Mouse (Mus musculus): ENCODE measurements around the gene Actl6a. TPM values are rescaled to one million over a fixed set of nuclear protein-coding genes. Genes with fewer than 3 reads are reported as not detected.
A peak's percentile ranks its signal among the peaks of the same experiment; 100 is the strongest.
"Not testable (repeated sequence)": the region's sequence is repeated elsewhere in the genome, so short reads cannot be mapped to it uniquely, and the experiment has no call there.

The Actl6a gene
- polyA plus RNA-seq, 1 experiment from 2014 or later: 199 TPM

DNA sequence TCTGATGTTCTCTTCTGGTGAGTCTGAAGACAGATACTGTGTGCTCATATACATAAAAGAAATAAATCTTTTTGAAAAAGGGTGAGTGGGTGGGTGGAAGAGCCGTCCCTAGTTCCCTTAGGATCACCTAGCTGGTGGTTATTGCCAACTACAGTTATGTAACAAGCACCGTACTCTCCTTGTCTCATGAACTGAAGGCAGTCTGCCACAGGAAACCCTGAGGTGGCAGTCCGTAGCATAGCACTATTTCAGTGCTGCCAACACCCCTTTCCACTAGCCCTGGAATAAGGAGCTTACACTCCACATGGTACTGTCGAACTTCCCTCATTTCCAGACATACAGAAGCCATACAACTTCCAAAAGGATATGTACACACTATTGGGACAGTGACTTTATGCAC lies 21.8 kb downstream of the Actl6a start:
- Histone ChIP-seq H3K4me2 (no peak overlapping the region), H3K27me3 (ENCODE audit: insufficient read depth, low read length) (no peaks in the 10 kb centered on the region), H3K4me3 (ENCODE audit: low read depth, low read length) (no peak overlapping the region), H3K36me3 (ENCODE audit: insufficient read depth) (peaks cover 90% of the 10 kb centered on the region), H3K9me3 (ENCODE audit: low read depth, low read length) (no peaks in the 10 kb centered on the region), H3K4me1 (ENCODE audit: insufficient read depth) (no peaks in the 10 kb centered on the region), H3K9ac (no peak overlapping the region), H3K27ac (ENCODE audit: low read depth) (no peak overlapping the region)
- TF ChIP-seq CTCF (IDR thresholded peaks at IDR 0.05; ENCODE audit: low read depth): no peak
- ATAC-seq (ENCODE audit: insufficient read depth) (no peak), DNase-seq (no peak)
- WGBS: 82% methylated on average over 4 of the region's 4 CpGs

DNA sequence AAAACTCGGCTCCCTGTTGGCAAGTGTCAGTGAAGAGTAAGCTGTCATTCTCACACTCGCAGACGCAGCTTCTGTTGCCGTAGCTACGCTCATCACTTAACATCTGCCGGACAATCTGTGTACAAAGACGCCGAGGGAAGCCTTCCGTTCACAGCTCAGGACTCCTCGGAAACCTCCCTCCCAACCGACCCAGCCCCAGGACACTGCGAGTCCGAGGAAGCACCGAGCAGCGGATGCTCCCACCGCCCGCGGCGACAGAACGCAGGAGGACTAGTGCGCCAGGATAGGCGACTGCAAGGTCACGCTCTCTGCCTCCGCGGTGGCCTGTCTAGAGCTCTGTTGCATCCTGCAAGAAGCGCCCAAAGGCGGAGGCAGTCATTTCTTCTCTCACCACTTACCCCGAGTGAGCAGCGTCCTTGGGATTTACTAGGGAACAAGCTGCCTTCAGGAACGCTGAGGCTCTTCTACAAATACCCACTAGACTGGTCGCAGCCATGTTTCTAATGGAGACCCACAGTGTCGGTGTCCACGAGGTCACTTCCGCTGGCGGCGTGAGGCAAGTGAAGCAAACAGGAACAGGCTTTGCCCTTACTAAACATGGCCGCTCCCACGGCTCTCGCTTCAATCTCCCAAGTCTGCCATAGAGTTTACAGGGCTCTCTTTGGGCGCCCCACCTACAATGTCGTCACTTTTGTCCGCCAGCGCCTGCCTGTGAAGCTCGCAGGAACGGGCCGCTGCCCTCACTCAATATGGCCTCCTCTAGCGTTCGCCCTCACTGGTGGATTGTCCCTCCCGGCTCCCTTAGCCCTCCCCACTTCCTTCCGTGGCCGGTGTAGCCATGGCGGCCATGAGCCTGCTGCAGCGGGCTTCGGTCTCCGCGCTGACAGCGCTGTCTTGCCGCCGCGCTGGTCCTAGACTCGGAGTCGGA lies 30.4 kb downstream of the Actl6a start, which contains the start of gene Ndufb5:
TSS of gene Ndufb5 (plus strand) at position 747 of the 928 bp plus-strand sequence.
- no peak for TF ChIP-seq CTCF (IDR thresholded peaks at IDR 0.05; ENCODE audit: low read depth)
- no peaks in the 10 kb centered on the region for H3K9me3 ChIP-seq (ENCODE audit: low read depth, low read length)
- ATAC-seq (ENCODE audit: insufficient read depth) (peak; percentile 98), DNase-seq (peak; percentile 99)
- H3K36me3 ChIP-seq (ENCODE audit: insufficient read depth): peaks cover 32% of the 10 kb centered on the region
- WGBS: under 1% methylated on average over 62 of the region's 62 CpGs
- peak within 1 kb of the TSS; percentile 86 for H3K9ac ChIP-seq
- peak within 1 kb of the TSS; percentile 86 for H3K4me2 ChIP-seq
- H3K27me3 ChIP-seq (ENCODE audit: insufficient read depth, low read length): no peaks in the 10 kb centered on the region
- peak within 1 kb of the TSS; percentile 87 for H3K4me3 ChIP-seq (ENCODE audit: low read depth, low read length)
- 0 out of 2 replicates have a peak, but pooled peaks cover 3% of the 10 kb centered on the region for H3K4me1 ChIP-seq (ENCODE audit: insufficient read depth)
- peak within 1 kb of the TSS; percentile 73; the same call in 1 of the 2 replicates for H3K27ac ChIP-seq (ENCODE audit: low read depth)

DNA sequence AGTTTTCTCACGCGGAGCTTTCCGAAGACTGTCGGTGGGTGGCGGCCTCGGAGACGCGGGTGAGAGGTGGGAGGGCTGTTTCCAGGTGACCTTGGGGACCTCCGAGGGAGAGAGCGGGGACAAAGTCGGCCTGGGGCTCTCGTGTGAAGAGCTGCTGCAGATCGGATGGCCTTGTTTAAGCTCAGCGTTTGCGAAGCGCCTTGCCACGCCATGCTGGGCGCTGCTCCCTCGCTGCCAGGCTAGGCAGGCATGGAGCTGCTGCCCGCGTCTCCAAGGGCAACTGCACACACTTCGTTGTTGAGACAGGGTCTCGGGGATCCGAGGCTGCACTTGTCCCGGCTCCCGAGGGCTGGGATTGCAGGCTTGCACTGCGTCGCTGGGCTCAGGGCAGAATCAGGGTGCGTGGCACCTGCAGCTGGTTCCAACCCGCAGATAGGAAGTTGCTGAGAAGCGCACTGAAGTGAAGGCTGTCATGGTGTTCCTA lies 31.1 kb downstream of the Actl6a start, which contains the start of gene Mrpl47:
TSS of gene Mrpl47 (minus strand) at position 434 of the 484 bp plus-strand sequence.
- Histone ChIP-seq H3K9ac (peak within 1 kb of the TSS; percentile 86), H3K4me2 (peak within 1 kb of the TSS; percentile 86), H3K27ac (ENCODE audit: low read depth) (peak within 1 kb of the TSS; percentile 73; the same call in 1 of the 2 replicates), H3K4me3 (ENCODE audit: low read depth, low read length) (peak within 1 kb of the TSS; percentile 87), H3K9me3 (ENCODE audit: low read depth, low read length) (no peaks in the 10 kb centered on the region), H3K27me3 (ENCODE audit: insufficient read depth, low read length) (no peaks in the 10 kb centered on the region), H3K36me3 (ENCODE audit: insufficient read depth) (peaks cover 27% of the 10 kb centered on the region), H3K4me1 (ENCODE audit: insufficient read depth) (0 out of 2 replicates have a peak, but pooled peaks cover 3% of the 10 kb centered on the region)
- DNase-seq (no peak), ATAC-seq (ENCODE audit: insufficient read depth) (peak; percentile 48)
- WGBS: under 1% methylated on average over 31 of the region's 31 CpGs
- no peak for TF ChIP-seq CTCF (IDR thresholded peaks at IDR 0.05; ENCODE audit: low read depth)

DNA sequence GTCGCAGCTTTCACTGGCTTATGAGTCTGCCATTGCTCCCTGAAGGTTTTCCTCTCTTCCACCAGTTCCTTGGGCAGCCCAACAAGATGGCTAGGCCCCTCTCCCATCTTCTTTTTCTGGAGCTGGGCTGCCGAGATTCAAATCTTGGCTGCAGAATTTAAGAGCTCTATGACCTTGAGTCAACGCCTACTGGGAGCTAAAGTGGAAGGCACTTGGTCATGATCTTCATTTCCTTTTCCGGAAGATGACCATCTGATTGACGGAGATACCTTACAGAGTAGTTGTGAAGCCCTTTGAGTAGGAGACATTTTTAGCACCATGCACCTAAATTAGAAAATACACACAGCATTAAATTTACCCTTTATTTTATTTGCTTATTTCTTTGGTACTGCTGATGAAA lies 32.5 kb downstream of the Actl6a start:
- peaks cover 22% of the 10 kb centered on the region for H3K36me3 ChIP-seq (ENCODE audit: insufficient read depth)
- H3K9me3 ChIP-seq (ENCODE audit: low read depth, low read length): no peaks in the 10 kb centered on the region
- no peak for ATAC-seq (ENCODE audit: insufficient read depth)
- TF ChIP-seq CTCF (IDR thresholded peaks at IDR 0.05; ENCODE audit: low read depth): no peak
- H3K27ac ChIP-seq (ENCODE audit: low read depth): no peak overlapping the region
- H3K27me3 ChIP-seq (ENCODE audit: insufficient read depth, low read length): no peaks in the 10 kb centered on the region
- no peak overlapping the region for H3K9ac ChIP-seq
- DNase-seq: no peak
- 0 out of 2 replicates have a peak, but pooled peaks cover 3% of the 10 kb centered on the region for H3K4me1 ChIP-seq (ENCODE audit: insufficient read depth)
- no peak overlapping the region for H3K4me2 ChIP-seq
- no peak overlapping the region for H3K4me3 ChIP-seq (ENCODE audit: low read depth, low read length)
- 85% methylated on average over 5 of the region's 5 CpGs for WGBS

DNA sequence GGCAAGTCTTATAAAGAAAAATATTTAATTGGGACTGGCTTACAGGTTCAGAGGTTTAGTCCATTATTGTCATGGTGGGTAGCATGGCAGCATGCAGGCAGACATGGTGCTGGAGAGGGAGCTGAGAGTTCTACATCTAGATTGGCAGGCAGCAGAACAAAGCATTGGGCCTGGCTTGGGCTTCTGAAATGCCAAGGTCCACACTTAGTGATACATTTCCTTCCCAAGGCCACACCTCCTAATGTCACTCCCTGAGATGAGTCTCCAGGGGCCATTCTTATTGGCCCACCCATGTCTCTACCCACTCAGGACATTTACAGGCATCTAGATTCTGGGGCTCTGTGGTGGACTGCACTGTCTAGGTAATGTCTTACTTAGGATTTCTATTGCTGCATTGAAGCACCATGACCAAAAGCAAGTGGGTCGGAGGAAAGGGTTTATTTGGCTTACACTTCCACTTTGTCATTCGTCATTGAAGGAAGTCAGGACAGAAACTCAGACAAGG lies 36.2 kb downstream of the Actl6a start:
- H3K36me3 ChIP-seq (ENCODE audit: insufficient read depth): peaks cover 40% of the 10 kb centered on the region
- ATAC-seq (ENCODE audit: insufficient read depth) (no peak), DNase-seq (no peak)
- H3K4me1 ChIP-seq (ENCODE audit: insufficient read depth): no peaks in the 10 kb centered on the region
- TF ChIP-seq CTCF (IDR thresholded peaks at IDR 0.05; ENCODE audit: low read depth): no peak
- H3K9ac ChIP-seq: no peak overlapping the region
- H3K4me2 ChIP-seq: no peak overlapping the region
- no peak overlapping the region for H3K27ac ChIP-seq (ENCODE audit: low read depth)
- no peaks in the 10 kb centered on the region for H3K9me3 ChIP-seq (ENCODE audit: low read depth, low read length)
- H3K4me3 ChIP-seq (ENCODE audit: low read depth, low read length): no peak overlapping the region
- no peaks in the 10 kb centered on the region for H3K27me3 ChIP-seq (ENCODE audit: insufficient read depth, low read length)
- 70% methylated on average over 2 of the region's 2 CpGs for WGBS

DNA sequence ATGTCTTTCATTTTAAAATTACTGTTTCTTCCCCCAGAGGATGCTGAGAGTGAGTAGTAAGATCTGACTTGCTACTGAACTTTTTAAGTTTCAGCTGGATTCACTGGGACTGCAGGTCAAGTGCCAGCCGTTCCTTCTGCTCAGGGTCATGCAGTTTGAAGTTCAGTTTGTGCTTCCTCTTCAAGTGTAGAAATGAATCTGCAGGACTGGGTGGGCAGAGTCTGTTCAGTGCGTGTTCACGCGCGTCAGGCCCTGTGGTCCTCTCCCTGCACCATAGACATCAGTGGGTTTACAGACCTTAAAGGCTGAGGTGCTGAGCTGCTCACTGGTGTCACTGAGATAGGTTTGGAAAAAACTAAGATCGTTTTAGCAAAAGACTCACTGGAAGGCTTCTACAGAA lies 38.9 kb downstream of the Actl6a start:
- Histone ChIP-seq H3K9me3 (ENCODE audit: low read depth, low read length) (no peaks in the 10 kb centered on the region), H3K27me3 (ENCODE audit: insufficient read depth, low read length) (no peaks in the 10 kb centered on the region), H3K4me1 (ENCODE audit: insufficient read depth) (no peaks in the 10 kb centered on the region), H3K9ac (no peak overlapping the region), H3K36me3 (ENCODE audit: insufficient read depth) (peaks cover 54% of the 10 kb centered on the region), H3K4me3 (ENCODE audit: low read depth, low read length) (no peak overlapping the region), H3K4me2 (no peak overlapping the region), H3K27ac (ENCODE audit: low read depth) (no peak overlapping the region)
- WGBS: 93% methylated on average over 6 of the region's 6 CpGs
- no peak for TF ChIP-seq CTCF (IDR thresholded peaks at IDR 0.05; ENCODE audit: low read depth)
- ATAC-seq (ENCODE audit: insufficient read depth) (no peak), DNase-seq (no peak)

DNA sequence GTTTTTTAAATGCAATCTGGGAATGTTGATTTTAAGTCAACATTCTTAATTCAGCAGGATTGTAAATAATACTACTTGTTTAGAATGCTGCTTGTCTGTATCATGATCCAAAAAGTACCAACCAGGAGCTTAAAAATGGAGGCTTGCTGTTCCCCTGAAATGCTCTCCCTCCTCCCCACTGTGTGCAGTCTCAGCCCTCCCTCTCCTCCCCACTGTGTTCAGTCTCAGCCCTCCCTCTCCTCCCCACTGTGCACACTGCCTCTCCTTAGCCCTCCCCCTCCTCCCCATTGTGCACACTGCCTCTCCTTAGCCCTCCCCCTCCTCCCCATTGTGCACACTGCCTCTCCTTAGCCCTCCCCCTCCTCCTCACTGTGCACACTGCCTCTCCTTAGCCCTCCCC lies 39.3 kb downstream of the Actl6a start:
- peaks cover 58% of the 10 kb centered on the region for H3K36me3 ChIP-seq (ENCODE audit: insufficient read depth)
- H3K9ac ChIP-seq; ATAC-seq (ENCODE audit: insufficient read depth); DNase-seq; H3K4me3 ChIP-seq (ENCODE audit: low read depth, low read length); H3K27ac ChIP-seq (ENCODE audit: low read depth); H3K4me1 ChIP-seq (ENCODE audit: insufficient read depth); H3K9me3 ChIP-seq (ENCODE audit: low read depth, low read length); H3K4me2 ChIP-seq; H3K27me3 ChIP-seq (ENCODE audit: insufficient read depth, low read length): not testable (repeated sequence)

Measured in lung, embryonic 14.5 days (tissue).